Mouse (Mus musculus): ENCODE results near the gene Xylt1. TPM values are rescaled to one million over a fixed set of nuclear protein-coding genes. Genes with fewer than 3 reads are reported as not detected.

The Xylt1 gene
- polyA plus RNA-seq, 1 experiment from 2014 or later, result 1.1 TPM

- Histone ChIP-seq H3K27ac (ENCODE audit: low read length) (no peak overlapping the region), H3K4me2 (ENCODE audit: low read depth, low read length) (no peak overlapping the region), H3K27me3 (ENCODE audit: control insufficient read depth, insufficient read depth, low read length) (no peaks in the 10 kb centered on the region), H3K36me3 (ENCODE audit: control insufficient read depth, insufficient read depth) (no peaks in the 10 kb centered on the region), H3K9me3 (replicated peaks; ENCODE audit: control insufficient read depth, low read length) (no peaks in the 10 kb centered on the region), H3K9ac (ENCODE audit: low read length) (no peak overlapping the region), H3K4me3 (ENCODE audit: low read length) (no peak overlapping the region), H3K4me1 (ENCODE audit: control insufficient read depth, insufficient read depth, low read length) (peaks cover 8% of the 10 kb centered on the region; the same call in 1 of the 2 replicates)
- WGBS, result 25% methylated on average over 1 of the region's 1 CpGs
- no peak for ATAC-seq (replicated peaks; ENCODE audit: extremely low read depth, insufficient read depth, low FRiP score)
Measured at GRCm38 (mm10) chr7:117541056-117541455, 160.3 kb downstream of the Xylt1 start.

- no peaks in the 10 kb centered on the region for H3K9me3 ChIP-seq (replicated peaks; ENCODE audit: control insufficient read depth, low read length)
- no peaks in the 10 kb centered on the region for H3K36me3 ChIP-seq (ENCODE audit: control insufficient read depth, insufficient read depth)
Measured at GRCm38 (mm10) chr7:117541681-117542080, 160.9 kb downstream of the Xylt1 start.

GRCm38 (mm10) chr7:117543041-117543440 lies 162.3 kb downstream of the Xylt1 start:
- 63% methylated on average over 8 of the region's 8 CpGs for WGBS
- Histone ChIP-seq H3K9me3 (replicated peaks; ENCODE audit: control insufficient read depth, low read length) (no peaks in the 10 kb centered on the region), H3K4me3 (ENCODE audit: low read length) (no peak overlapping the region), H3K4me1 (ENCODE audit: control insufficient read depth, insufficient read depth, low read length) (peaks cover 8% of the 10 kb centered on the region; the same call in 1 of the 2 replicates), H3K27ac (ENCODE audit: low read length) (no peak overlapping the region), H3K27me3 (ENCODE audit: control insufficient read depth, insufficient read depth, low read length) (no peaks in the 10 kb centered on the region), H3K36me3 (ENCODE audit: control insufficient read depth, insufficient read depth) (no peaks in the 10 kb centered on the region), H3K4me2 (ENCODE audit: low read depth, low read length) (no peak overlapping the region), H3K9ac (ENCODE audit: low read length) (no peak overlapping the region)
- no peak for ATAC-seq (replicated peaks; ENCODE audit: extremely low read depth, insufficient read depth, low FRiP score)

More at GRCm38 (mm10) chr7:117541681-117542080, 160.9 kb downstream of the Xylt1 start:
- no peak overlapping the region for H3K27ac ChIP-seq (ENCODE audit: low read length)
- no peak; the same call in 1 of the 2 replicates for ATAC-seq (replicated peaks; ENCODE audit: extremely low read depth, insufficient read depth, low FRiP score)
- WGBS, result 45% methylated on average over 3 of the region's 3 CpGs
- no peak overlapping the region for H3K4me3 ChIP-seq (ENCODE audit: low read length)
- peaks cover 8% of the 10 kb centered on the region; the same call in 1 of the 2 replicates for H3K4me1 ChIP-seq (ENCODE audit: control insufficient read depth, insufficient read depth, low read length)
- H3K9ac ChIP-seq (ENCODE audit: low read length), result no peak overlapping the region
- no peak overlapping the region for H3K4me2 ChIP-seq (ENCODE audit: low read depth, low read length)
- H3K27me3 ChIP-seq (ENCODE audit: control insufficient read depth, insufficient read depth, low read length), result no peaks in the 10 kb centered on the region

DNA sequence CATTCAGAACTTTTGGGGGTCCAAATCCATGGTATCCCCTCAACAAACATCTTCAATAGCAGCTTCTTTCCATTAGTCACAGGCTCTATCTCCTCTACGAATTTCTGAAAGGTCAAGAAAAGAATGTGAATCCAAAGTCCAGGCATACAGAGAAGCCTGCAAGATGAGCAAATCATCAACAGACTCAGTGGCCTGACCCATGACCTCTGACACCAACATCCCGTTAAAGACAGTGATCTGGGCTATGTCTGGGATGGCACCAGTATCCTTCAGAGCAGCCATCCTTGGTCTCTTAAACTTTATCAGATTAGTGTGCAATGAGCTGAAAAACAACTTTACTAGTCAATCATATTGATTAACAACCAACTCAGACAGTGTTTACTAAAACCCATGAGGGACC lies 163.3 kb downstream of the Xylt1 start:
- Histone ChIP-seq H3K9me3 (replicated peaks; ENCODE audit: control insufficient read depth, low read length) (no peaks in the 10 kb centered on the region), H3K27me3 (ENCODE audit: control insufficient read depth, insufficient read depth, low read length) (no peaks in the 10 kb centered on the region), H3K9ac (ENCODE audit: low read length) (no peak overlapping the region), H3K4me2 (ENCODE audit: low read depth, low read length) (no peak overlapping the region), H3K27ac (ENCODE audit: low read length) (no peak overlapping the region), H3K36me3 (ENCODE audit: control insufficient read depth, insufficient read depth) (no peaks in the 10 kb centered on the region), H3K4me3 (ENCODE audit: low read length) (no peak overlapping the region), H3K4me1 (ENCODE audit: control insufficient read depth, insufficient read depth, low read length) (peaks cover 8% of the 10 kb centered on the region; the same call in 1 of the 2 replicates)
- WGBS, result 44% methylated on average over 2 of the region's 2 CpGs
- ATAC-seq (replicated peaks; ENCODE audit: extremely low read depth, insufficient read depth, low FRiP score), result no peak

GRCm38 (mm10) chr7:117548301-117548700 lies 167.5 kb downstream of the Xylt1 start:
- Histone ChIP-seq H3K9ac (ENCODE audit: low read length) (no peak overlapping the region), H3K4me2 (ENCODE audit: low read depth, low read length) (no peak overlapping the region), H3K4me1 (ENCODE audit: control insufficient read depth, insufficient read depth, low read length) (peaks cover 3% of the 10 kb centered on the region; the same call in 1 of the 2 replicates), H3K4me3 (ENCODE audit: low read length) (no peak overlapping the region), H3K36me3 (ENCODE audit: control insufficient read depth, insufficient read depth) (no peaks in the 10 kb centered on the region; the same call in 1 of the 2 replicates), H3K9me3 (replicated peaks; ENCODE audit: control insufficient read depth, low read length) (no peaks in the 10 kb centered on the region), H3K27me3 (ENCODE audit: control insufficient read depth, insufficient read depth, low read length) (no peaks in the 10 kb centered on the region), H3K27ac (ENCODE audit: low read length) (no peak overlapping the region)
- 77% methylated on average over 8 of the region's 8 CpGs for WGBS
- no peak for ATAC-seq (replicated peaks; ENCODE audit: extremely low read depth, insufficient read depth, low FRiP score)

GRCm38 (mm10) chr7:117550916-117551549 lies 170.3 kb downstream of the Xylt1 start:
- Histone ChIP-seq H3K36me3 (ENCODE audit: control insufficient read depth, insufficient read depth) (no peaks in the 10 kb centered on the region; the same call in 1 of the 2 replicates), H3K27ac (ENCODE audit: low read length) (no peak overlapping the region), H3K27me3 (ENCODE audit: control insufficient read depth, insufficient read depth, low read length) (no peaks in the 10 kb centered on the region), H3K9ac (ENCODE audit: low read length) (no peak overlapping the region), H3K4me2 (ENCODE audit: low read depth, low read length) (no peak overlapping the region), H3K4me3 (ENCODE audit: low read length) (no peak overlapping the region), H3K9me3 (replicated peaks; ENCODE audit: control insufficient read depth, low read length) (no peaks in the 10 kb centered on the region), H3K4me1 (ENCODE audit: control insufficient read depth, insufficient read depth, low read length) (peaks cover 10% of the 10 kb centered on the region)
- no peak for ATAC-seq (replicated peaks; ENCODE audit: extremely low read depth, insufficient read depth, low FRiP score)
- WGBS, result 81% methylated on average over 16 of the region's 16 CpGs

DNA sequence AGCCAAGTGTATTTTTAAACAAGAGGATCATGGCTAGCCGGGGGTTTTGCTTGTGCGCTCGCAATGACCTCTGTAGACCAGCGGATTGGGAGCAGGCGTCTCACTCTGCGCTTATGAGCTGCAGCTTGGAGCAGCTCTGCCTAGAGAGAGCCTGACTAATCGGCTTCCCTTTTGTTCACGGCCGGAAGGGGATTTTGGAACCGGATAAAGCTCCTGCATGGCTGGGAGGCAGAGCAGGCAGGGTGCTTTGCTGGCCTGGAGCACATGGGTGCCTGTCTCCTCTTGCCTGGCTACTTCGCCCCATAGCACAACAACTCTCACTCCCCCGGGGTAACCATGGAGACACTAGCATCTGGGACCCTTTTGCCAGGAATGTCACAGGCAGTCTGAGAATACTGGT lies 172.4 kb downstream of the Xylt1 start:
- Histone ChIP-seq H3K9ac (ENCODE audit: low read length) (no peak overlapping the region), H3K4me2 (ENCODE audit: low read depth, low read length) (no peak overlapping the region), H3K27ac (ENCODE audit: low read length) (no peak overlapping the region), H3K4me1 (ENCODE audit: control insufficient read depth, insufficient read depth, low read length) (peaks cover 15% of the 10 kb centered on the region), H3K36me3 (ENCODE audit: control insufficient read depth, insufficient read depth) (no peaks in the 10 kb centered on the region; the same call in 1 of the 2 replicates), H3K9me3 (replicated peaks; ENCODE audit: control insufficient read depth, low read length) (no peaks in the 10 kb centered on the region), H3K4me3 (ENCODE audit: low read length) (no peak overlapping the region), H3K27me3 (ENCODE audit: control insufficient read depth, insufficient read depth, low read length) (no peaks in the 10 kb centered on the region)
- 43% methylated on average over 12 of the region's 12 CpGs for WGBS
- no peak; the same call in 1 of the 2 replicates for ATAC-seq (replicated peaks; ENCODE audit: extremely low read depth, insufficient read depth, low FRiP score)

- Histone ChIP-seq H3K4me3 (ENCODE audit: low read length) (no peak overlapping the region), H3K4me1 (ENCODE audit: control insufficient read depth, insufficient read depth, low read length) (peaks cover 15% of the 10 kb centered on the region), H3K4me2 (ENCODE audit: low read depth, low read length) (no peak overlapping the region), H3K36me3 (ENCODE audit: control insufficient read depth, insufficient read depth) (no peaks in the 10 kb centered on the region), H3K9ac (ENCODE audit: low read length) (no peak overlapping the region), H3K27ac (ENCODE audit: low read length) (no peak overlapping the region), H3K9me3 (replicated peaks; ENCODE audit: control insufficient read depth, low read length) (no peaks in the 10 kb centered on the region), H3K27me3 (ENCODE audit: control insufficient read depth, insufficient read depth, low read length) (no peaks in the 10 kb centered on the region)
- WGBS, result 31% methylated on average over 2 of the region's 2 CpGs
- no peak for ATAC-seq (replicated peaks; ENCODE audit: extremely low read depth, insufficient read depth, low FRiP score)
Measured at GRCm38 (mm10) chr7:117555735-117556134, 175.0 kb downstream of the Xylt1 start.

DNA sequence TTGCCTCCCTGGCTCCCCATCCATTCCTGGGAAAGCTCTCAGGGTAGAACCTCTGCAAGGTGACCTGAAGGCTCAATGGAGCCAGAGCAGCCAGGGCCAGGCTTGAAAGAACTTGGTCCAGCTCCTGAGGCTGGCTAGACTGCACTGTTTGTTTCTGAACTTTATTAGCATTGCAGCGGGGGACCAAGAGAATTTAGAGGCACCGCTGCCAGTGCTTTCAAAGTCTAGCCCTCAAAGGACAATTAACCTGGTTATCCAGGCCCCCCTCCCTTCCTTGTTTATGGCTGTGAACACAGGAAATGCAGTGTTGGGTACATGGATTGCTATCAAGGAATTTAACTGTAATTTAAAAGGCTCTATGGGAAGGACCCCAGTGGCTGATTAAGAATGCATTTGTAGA lies 177.4 kb downstream of the Xylt1 start:
- no peak overlapping the region for H3K27ac ChIP-seq (ENCODE audit: low read length)
- no peak overlapping the region for H3K4me3 ChIP-seq (ENCODE audit: low read length)
- H3K36me3 ChIP-seq (ENCODE audit: control insufficient read depth, insufficient read depth), result no peaks in the 10 kb centered on the region
- no peaks in the 10 kb centered on the region for H3K27me3 ChIP-seq (ENCODE audit: control insufficient read depth, insufficient read depth, low read length)
- no peak for ATAC-seq (replicated peaks; ENCODE audit: extremely low read depth, insufficient read depth, low FRiP score)
- 80% methylated on average over 2 of the region's 2 CpGs for WGBS
- no peaks in the 10 kb centered on the region for H3K9me3 ChIP-seq (replicated peaks; ENCODE audit: control insufficient read depth, low read length)
- H3K4me1 ChIP-seq (ENCODE audit: control insufficient read depth, insufficient read depth, low read length), result peaks cover 14% of the 10 kb centered on the region
- H3K9ac ChIP-seq (ENCODE audit: low read length), result no peak overlapping the region
- no peak overlapping the region for H3K4me2 ChIP-seq (ENCODE audit: low read depth, low read length)

Data from heart, embryonic 16.5 days (tissue).